Mouse (Mus musculus): ENCODE data around the gene Olfr1390.

DNA sequence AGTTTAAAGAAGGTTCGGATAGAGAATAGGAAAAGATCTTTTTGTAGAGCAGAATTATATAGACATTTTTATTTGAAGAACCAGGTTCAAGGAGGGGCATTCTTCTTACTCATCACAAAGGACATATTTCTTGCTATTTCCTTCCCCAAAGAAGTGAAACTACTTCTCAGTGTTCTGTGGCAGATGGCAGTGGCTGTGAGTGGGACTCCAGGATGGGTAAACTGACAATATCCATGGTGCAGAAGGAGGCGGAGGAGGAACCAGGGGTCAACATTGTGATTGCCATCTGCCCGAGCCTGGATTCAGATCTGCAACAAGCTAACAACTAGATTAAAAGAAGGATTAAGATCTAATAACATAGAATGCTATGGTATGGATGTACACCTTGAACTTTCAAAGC, 8.3 kb upstream of the Olfr1390 start:
- TF ChIP-seq CTCF (IDR thresholded peaks at IDR 0.05; ENCODE audit: low read depth) = no peak
- no peak for TF ChIP-seq EP300 (optimal IDR thresholded peaks at IDR 0.05)
